Comparison of ENCODE assay signal across 7 mouse cellular contexts in the genomic region with DNA sequence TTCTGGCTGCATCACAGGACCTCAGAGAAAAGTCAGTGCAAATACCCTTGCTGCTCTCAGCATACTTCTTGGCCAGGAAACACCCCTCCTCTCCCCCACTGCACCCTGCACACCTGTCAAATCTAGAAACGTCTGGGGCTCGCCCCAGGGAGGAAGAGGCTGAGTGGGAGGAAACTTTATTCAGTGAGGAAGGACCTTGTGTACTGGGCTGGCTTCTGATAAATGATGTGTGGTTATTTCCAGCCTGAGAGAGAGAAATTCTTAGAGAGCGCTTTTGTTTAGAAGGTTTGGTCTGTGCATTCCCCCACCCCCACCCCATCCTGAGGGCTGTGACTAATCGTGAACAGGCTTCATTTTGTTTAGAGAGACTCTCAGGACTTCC.
DNase-seq lines count a peak whose midpoint lies in the region; ATAC-seq lines count a peak whose summit lies in the region.

No protein-coding gene starts in this region.

- H3K4me3 ChIP-seq in neural tube, embryonic 11.5 days (ENCODE audit: low read depth, low read length) = no peak overlapping the region
- H3K4me3 ChIP-seq in neural tube, embryonic 15.5 days (replicated peaks) = no peak overlapping the region
- H3K4me3 ChIP-seq in embryonic facial prominence, embryonic 11.5 days (ENCODE audit: low read depth, low read length) = no peak overlapping the region
- peak overlapping the region; percentile 35 for H3K4me3 ChIP-seq in liver, embryonic 15.5 days (replicated peaks)

- peak; percentile 49 for DNase-seq in neural tube, embryonic 11.5 days (ENCODE audit: low spot score)
- DNase-seq in embryonic facial prominence, embryonic 11.5 days (ENCODE audit: low spot score) = peak; percentile 62
- DNase-seq in right cerebral cortex, postnatal 14 days = no peak
- no peak for DNase-seq in adrenal gland, postnatal 4 days (ENCODE audit: low spot score in 2 of 2)
- no peak for DNase-seq in left cerebral cortex, postnatal 10 days (ENCODE audit: extremely low spot score in 1 of 2, low spot score in 2 of 2)

- WGBS in neural tube, embryonic 11.5 days = 28% methylated on average over 4 of the region's 4 CpGs
- whole genome bisulfite sequencing in neural tube, embryonic 15.5 days = 27% methylated on average over 4 of the region's 4 CpGs
- 20% methylated on average over 4 of the region's 4 CpGs for WGBS in embryonic facial prominence, embryonic 11.5 days
- 7% methylated on average over 4 of the region's 4 CpGs for WGBS in liver, embryonic 15.5 days (ENCODE audit: insufficient replicate concordance)

- peaks cover 23% of the 10 kb centered on the region for H3K4me1 ChIP-seq in neural tube, embryonic 11.5 days (ENCODE audit: control insufficient read depth, insufficient read depth, low read length)
- peaks cover 41% of the 10 kb centered on the region for H3K4me1 ChIP-seq in neural tube, embryonic 15.5 days
- no peaks in the 10 kb centered on the region; the same call in 1 of the 2 replicates for H3K4me1 ChIP-seq in embryonic facial prominence, embryonic 11.5 days (ENCODE audit: control insufficient read depth, insufficient read depth, low read length)
- peaks cover 99% of the 10 kb centered on the region for H3K4me1 ChIP-seq in liver, embryonic 15.5 days (replicated peaks)

- H3K4me2 ChIP-seq in neural tube, embryonic 11.5 days (ENCODE audit: low read depth) = no peak overlapping the region
- H3K4me2 ChIP-seq in neural tube, embryonic 15.5 days = no peak overlapping the region
- peak overlapping the region; percentile 2; the same call in 1 of the 2 replicates for H3K4me2 ChIP-seq in embryonic facial prominence, embryonic 11.5 days (ENCODE audit: low read depth, low read length)
- H3K4me2 ChIP-seq in liver, embryonic 15.5 days = peak overlapping the region; percentile 72

- H3K27me3 ChIP-seq in neural tube, embryonic 11.5 days (ENCODE audit: control insufficient read depth, insufficient read depth, low read length) = no peaks in the 10 kb centered on the region
- H3K27me3 ChIP-seq in neural tube, embryonic 15.5 days (replicated peaks) = no peaks in the 10 kb centered on the region
- no peaks in the 10 kb centered on the region for H3K27me3 ChIP-seq in embryonic facial prominence, embryonic 11.5 days (ENCODE audit: control insufficient read depth, insufficient read depth, low read length)
- no peaks in the 10 kb centered on the region for H3K27me3 ChIP-seq in liver, embryonic 15.5 days

- H3K9ac ChIP-seq in neural tube, embryonic 11.5 days (ENCODE audit: low read length) = peak overlapping the region; percentile 26; the same call in 1 of the 2 replicates
- H3K9ac ChIP-seq in neural tube, embryonic 15.5 days (replicated peaks) = no peak overlapping the region
- H3K9ac ChIP-seq in embryonic facial prominence, embryonic 11.5 days (replicated peaks; ENCODE audit: low read length) = no peak overlapping the region
- H3K9ac ChIP-seq in liver, embryonic 15.5 days = peak overlapping the region; percentile 76

- no peaks in the 10 kb centered on the region for H3K36me3 ChIP-seq in neural tube, embryonic 11.5 days (ENCODE audit: control insufficient read depth, insufficient read depth, low read length)
- H3K36me3 ChIP-seq in neural tube, embryonic 15.5 days = no peaks in the 10 kb centered on the region
- H3K36me3 ChIP-seq in embryonic facial prominence, embryonic 11.5 days (replicated peaks; ENCODE audit: control insufficient read depth, insufficient read depth, low read depth, low read length) = no peaks in the 10 kb centered on the region; the same call in 1 of the 2 replicates
- peaks cover 31% of the 10 kb centered on the region for H3K36me3 ChIP-seq in liver, embryonic 15.5 days (replicated peaks)

- H3K9me3 ChIP-seq in neural tube, embryonic 11.5 days (ENCODE audit: control insufficient read depth, low read length) = no peaks in the 10 kb centered on the region
- no peaks in the 10 kb centered on the region for H3K9me3 ChIP-seq in neural tube, embryonic 15.5 days (replicated peaks)
- no peaks in the 10 kb centered on the region for H3K9me3 ChIP-seq in embryonic facial prominence, embryonic 11.5 days (replicated peaks; ENCODE audit: control insufficient read depth, low read length)
- H3K9me3 ChIP-seq in liver, embryonic 15.5 days (replicated peaks) = no peaks in the 10 kb centered on the region

- peak; percentile 33 for ATAC-seq in neural tube, embryonic 11.5 days (ENCODE audit: insufficient read depth, low FRiP score, low TSS enrichment)
- ATAC-seq in neural tube, embryonic 15.5 days (ENCODE audit: low FRiP score) = no peak
- peak; percentile 41 for ATAC-seq in embryonic facial prominence, embryonic 11.5 days (replicated peaks; ENCODE audit: insufficient number of reproducible peaks, low FRiP score, low TSS enrichment, low read depth)
- ATAC-seq in liver, embryonic 15.5 days (ENCODE audit: insufficient read depth) = no peak

- intact Hi-C loops in left cerebral cortex, postnatal 10 days (cut with DNase I) = no loop called here

- peak overlapping the region; percentile 75 for H3K27ac ChIP-seq in neural tube, embryonic 11.5 days (ENCODE audit: low read depth, low read length)
- H3K27ac ChIP-seq in neural tube, embryonic 15.5 days (replicated peaks) = no peak overlapping the region
- peak overlapping the region; percentile 38 for H3K27ac ChIP-seq in embryonic facial prominence, embryonic 11.5 days (replicated peaks; ENCODE audit: low read depth, low read length)
- H3K27ac ChIP-seq in liver, embryonic 15.5 days (replicated peaks) = peak overlapping the region; percentile 100

Comparison
In these comparisons a context has a peak if more than half of its experiments do, and no peak if none do; other contexts are left out.
1. ATAC-seq: peak in neural tube, embryonic 11.5 days (single experiment) and embryonic facial prominence, embryonic 11.5 days (single experiment); none in neural tube, embryonic 15.5 days (single experiment) and liver, embryonic 15.5 days (single experiment).
2. H3K9ac ChIP-seq: peak in neural tube, embryonic 11.5 days (single experiment) and liver, embryonic 15.5 days (single experiment); none in neural tube, embryonic 15.5 days (single experiment) and embryonic facial prominence, embryonic 11.5 days (single experiment).
3. DNase-seq: peak in neural tube, embryonic 11.5 days (single experiment) and embryonic facial prominence, embryonic 11.5 days (single experiment); none in right cerebral cortex, postnatal 14 days (single experiment), adrenal gland, postnatal 4 days (0 of 2) and left cerebral cortex, postnatal 10 days (0 of 2).
4. H3K4me2 ChIP-seq: peak in embryonic facial prominence, embryonic 11.5 days (single experiment) and liver, embryonic 15.5 days (single experiment); none in neural tube, embryonic 11.5 days (single experiment) and neural tube, embryonic 15.5 days (single experiment).